Mouse (Mus musculus) adrenal gland, adult 2 months (tissue): ENCODE measurements around the gene Mmaa. TPM values are rescaled to one million over a fixed set of nuclear protein-coding genes. Genes with fewer than 3 reads are reported as not detected.

Experiments used
- DNase-seq: peaks from one replicate; pipeline ENCODE4 v3.0.0; 2021
- polyA plus RNA-seq: library from polyadenylated mRNA; depleted of rRNA; stranded (reverse); fragments of >200 nt; gene quantifications from 2 replicates; pipeline ENCODE4 v1.2.3, GENCODE M21; 2012; rRNA removed
- total RNA-seq, 2 experiments: library from RNA; stranded (reverse); gene quantifications; 2 replicates each; pipeline ENCODE4 v1.2.3; 2021

Gene Mmaa
- total and polyA plus RNA-seq, 3 experiments = 2.8 to 42.5 (median 31.8) TPM

GRCm38 (mm10) chr8:79222106-79222751 is 72.5 kb downstream of the Mmaa start:
- no peak for DNase-seq

Other genes starting within 250 kb of the Mmaa start
- gene 1700011L22Rik, start 46.4 kb downstream of the Mmaa start, total RNA-seq = not detected
- not detected in 2 replicates for gene 1700011L22Rik, start 46.4 kb downstream of the Mmaa start, polyA plus RNA-seq
- gene Smad1, start 104.6 kb upstream of the Mmaa start, total RNA-seq = 10 to 100 TPM; 24.2 to 30.4 TPM
- gene Smad1, start 104.6 kb upstream of the Mmaa start, polyA plus RNA-seq = 41.3 and 45.2 TPM in 2 replicates